In genomic region chr6:109419505-109420239, GRCm38 (mm10) we compare ENCODE assay signal across 16 mouse cellular contexts.
"Had no signal": no experiment of that assay in that cellular context is flagged by ENCODE, and none has a peak within 500 bp of the region (broad histone marks: within the 10 kb centered on the region; RNA-seq: fewer than 3 reads in every experiment).

No protein-coding gene starts in this region.

- H3K36me3 ChIP-seq: neural tube, embryonic 13.5 days; neural tube, embryonic 15.5 days; stomach, embryonic 15.5 days had no signal

- H3K4me3 ChIP-seq: neural tube, embryonic 13.5 days; neural tube, embryonic 15.5 days; stomach, embryonic 15.5 days had no signal

- H3K9ac ChIP-seq: neural tube, embryonic 13.5 days; neural tube, embryonic 15.5 days; stomach, embryonic 15.5 days had no signal

- H3K4me1 ChIP-seq: neural tube, embryonic 13.5 days; neural tube, embryonic 15.5 days; stomach, embryonic 15.5 days had no signal

- H3K27ac ChIP-seq: neural tube, embryonic 13.5 days; neural tube, embryonic 15.5 days; stomach, embryonic 15.5 days; stomach, postnatal 0 days had no signal

- H3K9me3 ChIP-seq: neural tube, embryonic 13.5 days; neural tube, embryonic 15.5 days; stomach, embryonic 15.5 days had no signal

- H3K27me3 ChIP-seq: neural tube, embryonic 13.5 days; neural tube, embryonic 15.5 days; stomach, embryonic 15.5 days had no signal

- H3K4me2 ChIP-seq: neural tube, embryonic 13.5 days; neural tube, embryonic 15.5 days; stomach, embryonic 15.5 days had no signal

- DNase-seq: retina, postnatal 1 day; right cerebral cortex, adult 18-20 months; right cerebral cortex, postnatal 14 days; right cerebral cortex, postnatal 25 days; right cerebral cortex, postnatal 4 days; spleen, adult 18-20 months; thymus, adult 18-20 months; thymus, adult 2 months; thymus, postnatal 14 days; thymus, postnatal 25 days; thymus, postnatal 36 days; thymus, postnatal 4 days had no signal
